Comparison of ENCODE assay signal across 8 mouse cellular contexts in the genomic region with DNA sequence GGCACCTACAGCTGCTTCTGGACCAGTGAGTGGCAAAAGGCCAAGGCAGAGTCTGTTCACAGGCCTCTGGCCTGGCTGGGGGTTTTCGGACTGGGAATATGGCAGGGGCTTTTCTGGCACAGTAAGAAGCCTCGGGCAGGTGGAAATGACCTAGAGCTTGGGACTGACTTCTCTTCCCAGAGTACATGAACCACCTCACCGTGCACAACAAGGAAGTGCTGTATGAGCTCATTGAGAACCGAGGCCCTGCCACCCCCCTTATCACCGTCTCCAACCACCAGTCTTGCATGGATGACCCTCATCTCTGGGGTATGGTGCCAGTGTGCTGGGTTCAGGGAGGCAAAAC. TPM values are rescaled to one million over a fixed set of nuclear protein-coding genes. Genes with fewer than 3 reads are reported as not detected.
DNase-seq lines count a peak whose midpoint lies in the region; ATAC-seq lines count a peak whose summit lies in the region.

No protein-coding gene starts in this region.

- no peaks in the 10 kb centered on the region; the same call in 1 of the 2 replicates for H3K4me1 ChIP-seq in neural tube, embryonic 11.5 days (ENCODE audit: control insufficient read depth, insufficient read depth, low read length)
- peaks cover 13% of the 10 kb centered on the region for H3K4me1 ChIP-seq in limb, embryonic 13.5 days
- peaks cover 2% of the 10 kb centered on the region; the same call in 1 of the 2 replicates for H3K4me1 ChIP-seq in stomach, embryonic 14.5 days (ENCODE audit: control insufficient read depth, insufficient read depth, low read length)

- H3K27ac ChIP-seq in neural tube, embryonic 11.5 days (ENCODE audit: low read depth, low read length) = no peak overlapping the region
- H3K27ac ChIP-seq in limb, embryonic 13.5 days = peak overlapping the region; percentile 58; the same call in 1 of the 2 replicates
- H3K27ac ChIP-seq in stomach, embryonic 14.5 days (ENCODE audit: low read length) = peak overlapping the region; percentile 63; the same call in 1 of the 2 replicates

- H3K4me3 ChIP-seq in neural tube, embryonic 11.5 days (ENCODE audit: low read depth, low read length) = peak overlapping the region; percentile 57
- peak overlapping the region; percentile 62 for H3K4me3 ChIP-seq in limb, embryonic 13.5 days
- H3K4me3 ChIP-seq in stomach, embryonic 14.5 days (ENCODE audit: low read depth, low read length) = peak overlapping the region; percentile 50

- H3K36me3 ChIP-seq in neural tube, embryonic 11.5 days (ENCODE audit: control insufficient read depth, insufficient read depth, low read length) = no peaks in the 10 kb centered on the region
- peaks cover 2% of the 10 kb centered on the region; the same call in 1 of the 2 replicates for H3K36me3 ChIP-seq in limb, embryonic 13.5 days
- peaks cover 5% of the 10 kb centered on the region; the same call in 1 of the 2 replicates for H3K36me3 ChIP-seq in stomach, embryonic 14.5 days (ENCODE audit: control insufficient read depth, insufficient read depth, low read length)

- H3K27me3 ChIP-seq in neural tube, embryonic 11.5 days (ENCODE audit: control insufficient read depth, insufficient read depth, low read length) = no peaks in the 10 kb centered on the region
- no peaks in the 10 kb centered on the region for H3K27me3 ChIP-seq in limb, embryonic 13.5 days
- no peaks in the 10 kb centered on the region for H3K27me3 ChIP-seq in stomach, embryonic 14.5 days (ENCODE audit: control insufficient read depth, insufficient read depth, low read length)

- WGBS in neural tube, embryonic 11.5 days = 43% methylated on average over 5 of the region's 5 CpGs
- 51% methylated on average over 5 of the region's 5 CpGs for WGBS in limb, embryonic 13.5 days
- WGBS in stomach, embryonic 14.5 days = 49% methylated on average over 5 of the region's 5 CpGs

- no peak for DNase-seq in cerebellum, postnatal 36 days
- no peak for DNase-seq in neural tube, embryonic 11.5 days (ENCODE audit: low spot score)
- no peak for DNase-seq in neural tube, embryonic 10.5 days (ENCODE audit: extremely low spot score, low spot score)
- no peak for DNase-seq in spleen, postnatal 4 days (ENCODE audit: low spot score in 2 of 2)
- DNase-seq in kidney, postnatal 4 days = no peak

- peak overlapping the region; percentile 61 for H3K4me2 ChIP-seq in neural tube, embryonic 11.5 days (ENCODE audit: low read depth)
- peak overlapping the region; percentile 76 for H3K4me2 ChIP-seq in limb, embryonic 13.5 days (replicated peaks)
- H3K4me2 ChIP-seq in stomach, embryonic 14.5 days (replicated peaks; ENCODE audit: low read depth, low read length) = peak overlapping the region; percentile 50

- no peaks in the 10 kb centered on the region for H3K9me3 ChIP-seq in neural tube, embryonic 11.5 days (ENCODE audit: control insufficient read depth, low read length)
- no peaks in the 10 kb centered on the region for H3K9me3 ChIP-seq in limb, embryonic 13.5 days
- H3K9me3 ChIP-seq in stomach, embryonic 14.5 days (ENCODE audit: control insufficient read depth, low read depth, low read length) = no peaks in the 10 kb centered on the region

- H3K9ac ChIP-seq in neural tube, embryonic 11.5 days (ENCODE audit: low read length) = peak overlapping the region; percentile 71
- peak overlapping the region; percentile 79 for H3K9ac ChIP-seq in limb, embryonic 13.5 days
- peak overlapping the region; percentile 58 for H3K9ac ChIP-seq in stomach, embryonic 14.5 days (replicated peaks; ENCODE audit: low read depth, low read length)

- 0 out of 2 replicates have a peak, but pooled peaks have one; percentile 15 for ATAC-seq in cerebellum, adult (ENCODE audit: insufficient number of reproducible peaks, low FRiP score, low TSS enrichment)
- 0 out of 2 replicates have a peak, but pooled peaks have one; percentile 17 for ATAC-seq in neural tube, embryonic 11.5 days (ENCODE audit: insufficient read depth, low FRiP score, low TSS enrichment)
- 0 out of 2 replicates have a peak, but pooled peaks have one; percentile 16 for ATAC-seq in limb, embryonic 13.5 days (ENCODE audit: low FRiP score, low read depth)
- no peak for ATAC-seq in stomach, embryonic 14.5 days (ENCODE audit: insufficient number of reproducible peaks, insufficient read depth, low FRiP score, low read depth)

RNA-seq across cellular contexts. Expression of a gene that starts 0.9 kb away (rescaled TPM):
- 4.6 and 6.2 TPM in 2 replicates for polyA plus RNA-seq in neural tube, embryonic 11.5 days (2014; fragmentation: Nextera tagmentation; extraction: Ambion mirVana)
- polyA plus RNA-seq in limb, embryonic 13.5 days (2015; fragmentation: Nextera tagmentation; extraction: Ambion mirVana) = 11.7 and 12.0 TPM in 2 replicates
- 17.3 and 18.7 TPM in 2 replicates for polyA plus RNA-seq in stomach, embryonic 14.5 days (2014; fragmentation: Nextera tagmentation; extraction: Ambion mirVana)

RNA-seq across cellular contexts. Expression of a gene that starts 1.4 kb away (rescaled TPM):
- polyA plus RNA-seq in neural tube, embryonic 11.5 days (2014; fragmentation: Nextera tagmentation; extraction: Ambion mirVana) = 56.1 and 58.5 TPM in 2 replicates
- 91.0 and 92.2 TPM in 2 replicates for polyA plus RNA-seq in limb, embryonic 13.5 days (2015; fragmentation: Nextera tagmentation; extraction: Ambion mirVana)
- polyA plus RNA-seq in stomach, embryonic 14.5 days (2014; fragmentation: Nextera tagmentation; extraction: Ambion mirVana) = 64.6 and 67.5 TPM in 2 replicates

RNA-seq across cellular contexts. Expression of a gene that starts 12.5 kb away (rescaled TPM):
- polyA plus RNA-seq in neural tube, embryonic 11.5 days (2014; fragmentation: Nextera tagmentation; extraction: Ambion mirVana) = 741 and 756 TPM in 2 replicates
- 828 and 885 TPM in 2 replicates for polyA plus RNA-seq in limb, embryonic 13.5 days (2015; fragmentation: Nextera tagmentation; extraction: Ambion mirVana)
- polyA plus RNA-seq in stomach, embryonic 14.5 days (2014; fragmentation: Nextera tagmentation; extraction: Ambion mirVana) = 893 and 924 TPM in 2 replicates

RNA-seq across cellular contexts. Expression of a gene that starts 13.8 kb away (rescaled TPM):
- 116 and 138 TPM in 2 replicates for polyA plus RNA-seq in neural tube, embryonic 11.5 days (2014; fragmentation: Nextera tagmentation; extraction: Ambion mirVana)
- 127 and 128 TPM in 2 replicates for polyA plus RNA-seq in limb, embryonic 13.5 days (2015; fragmentation: Nextera tagmentation; extraction: Ambion mirVana)
- 89.7 and 111 TPM in 2 replicates for polyA plus RNA-seq in stomach, embryonic 14.5 days (2014; fragmentation: Nextera tagmentation; extraction: Ambion mirVana)

RNA-seq across cellular contexts. Expression of a gene that starts 21.7 kb away (rescaled TPM):
- polyA plus RNA-seq in neural tube, embryonic 11.5 days (2014; fragmentation: Nextera tagmentation; extraction: Ambion mirVana) = 469 and 512 TPM in 2 replicates
- 247 and 260 TPM in 2 replicates for polyA plus RNA-seq in limb, embryonic 13.5 days (2015; fragmentation: Nextera tagmentation; extraction: Ambion mirVana)
- polyA plus RNA-seq in stomach, embryonic 14.5 days (2014; fragmentation: Nextera tagmentation; extraction: Ambion mirVana) = 182 and 193 TPM in 2 replicates
